Mouse (Mus musculus) kidney, postnatal 14 days (tissue): ENCODE measurements around the gene 1700056E22Rik.
A peak's percentile ranks its signal among the peaks of the same experiment; 100 is the strongest.

Experiments used
- DNase-seq: peaks from one replicate; pipeline ENCODE4 v3.0.0; 2022; ENCODE audit warnings: mixed read lengths

Gene 1700056E22Rik

DNA sequence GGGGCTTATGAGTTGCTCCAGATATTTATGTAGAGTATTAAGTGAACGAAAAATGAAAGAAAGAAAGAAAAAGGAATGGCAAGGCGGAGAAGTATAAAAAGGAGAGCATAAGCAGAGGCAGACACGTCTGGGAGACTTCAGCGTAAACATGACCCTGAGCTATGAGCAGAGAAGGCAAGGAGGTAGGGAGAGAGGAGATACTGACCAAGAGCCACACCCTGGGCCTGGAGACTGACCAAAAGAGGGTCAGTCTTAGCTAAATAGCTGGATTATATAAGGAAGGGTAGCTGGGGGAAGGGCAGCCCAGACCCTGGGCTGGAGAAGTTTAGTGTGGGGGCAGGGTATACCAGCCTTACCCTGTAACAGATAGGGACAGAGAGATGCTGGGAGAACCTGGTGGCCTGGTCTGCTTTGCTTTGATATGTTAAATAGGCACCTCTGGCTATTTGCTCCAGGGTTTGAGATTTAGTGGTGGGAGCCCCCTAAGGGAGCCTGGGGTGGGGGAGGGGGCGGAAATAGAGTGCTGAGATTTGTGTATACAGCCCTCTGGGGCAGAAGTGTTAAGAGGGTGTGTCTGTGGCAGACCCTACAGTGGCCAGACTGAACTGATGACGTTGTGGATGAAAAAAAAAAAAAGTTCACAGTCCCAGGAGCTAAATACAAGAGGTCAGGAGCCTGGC is 14.9 kb downstream of the 1700056E22Rik start:
- DNase-seq, result no peak

DNA sequence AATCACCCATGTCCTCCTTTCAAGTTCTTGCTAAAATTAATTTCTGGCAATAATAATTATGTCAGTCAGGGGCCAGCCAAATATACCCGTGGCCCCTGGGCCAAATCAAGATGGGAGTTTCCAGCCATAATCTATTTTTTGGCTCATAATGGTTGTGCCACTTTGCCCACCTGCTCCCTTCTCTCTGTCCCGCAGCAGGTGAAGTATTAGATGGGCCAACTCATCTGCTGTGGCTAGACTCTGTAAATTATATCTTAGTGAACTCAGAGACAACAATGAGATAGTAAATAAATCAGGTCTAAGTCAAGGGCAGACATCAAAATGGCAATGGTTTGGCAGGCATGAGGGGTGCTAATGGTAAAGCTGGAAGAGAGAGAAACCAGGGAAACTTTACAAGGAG is 16.5 kb downstream of the 1700056E22Rik start:
- DNase-seq, result no peak

DNA sequence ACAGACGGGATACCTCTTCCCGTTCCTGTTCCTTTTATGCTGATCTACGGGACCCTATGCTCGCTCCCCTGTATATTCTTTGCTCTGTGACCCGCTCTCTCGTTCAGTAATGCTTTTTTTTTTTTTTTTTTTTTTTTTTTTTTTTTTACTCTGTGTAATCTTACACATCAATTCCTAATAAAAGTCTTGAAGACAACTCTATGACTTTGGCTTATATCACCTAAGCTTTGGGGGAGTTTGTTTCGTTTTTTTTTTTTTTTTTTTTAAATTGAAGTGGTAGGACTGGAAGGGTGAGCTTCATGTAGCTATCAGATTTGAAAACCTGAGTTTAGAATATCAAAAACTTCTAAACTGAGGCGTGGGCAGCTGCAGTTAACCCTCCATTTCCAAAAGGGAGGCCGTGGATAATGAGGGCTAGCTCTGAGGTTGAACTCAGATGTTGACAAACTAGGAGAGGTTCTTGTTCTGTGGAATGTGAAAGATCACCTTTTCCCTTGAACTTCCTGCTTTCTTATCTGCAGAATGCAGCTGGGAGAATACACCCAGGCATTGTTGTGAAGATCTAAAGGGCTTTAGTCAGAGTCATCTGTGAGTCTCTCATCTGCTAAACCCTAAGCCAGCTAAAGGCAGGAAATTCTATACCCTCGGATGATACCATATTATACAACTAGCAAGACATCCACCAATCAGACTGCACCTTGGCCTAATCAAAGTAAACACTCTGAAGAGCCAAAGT is 17.9 kb downstream of the 1700056E22Rik start:
- no peak for DNase-seq

DNA sequence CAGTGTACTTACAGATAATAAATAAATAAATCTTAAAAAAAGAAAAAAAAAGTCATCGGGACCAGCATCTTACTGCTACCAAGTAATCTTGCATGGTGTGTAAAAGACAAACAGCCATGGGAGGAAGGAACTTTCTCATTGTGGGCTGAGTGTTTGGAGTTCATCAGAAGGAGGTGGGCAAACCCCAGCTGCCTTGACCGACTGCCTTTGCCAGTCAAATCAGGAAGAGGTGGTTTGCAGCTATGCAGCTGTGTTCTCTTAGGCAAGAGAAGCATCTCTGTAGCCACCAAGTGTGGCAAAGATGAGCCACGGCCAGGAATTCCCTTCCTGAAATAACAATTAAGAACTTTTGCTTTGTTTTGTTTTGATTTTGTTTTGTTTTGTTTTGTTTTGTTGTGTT is 20.0 kb downstream of the 1700056E22Rik start:
- no peak for DNase-seq

DNA sequence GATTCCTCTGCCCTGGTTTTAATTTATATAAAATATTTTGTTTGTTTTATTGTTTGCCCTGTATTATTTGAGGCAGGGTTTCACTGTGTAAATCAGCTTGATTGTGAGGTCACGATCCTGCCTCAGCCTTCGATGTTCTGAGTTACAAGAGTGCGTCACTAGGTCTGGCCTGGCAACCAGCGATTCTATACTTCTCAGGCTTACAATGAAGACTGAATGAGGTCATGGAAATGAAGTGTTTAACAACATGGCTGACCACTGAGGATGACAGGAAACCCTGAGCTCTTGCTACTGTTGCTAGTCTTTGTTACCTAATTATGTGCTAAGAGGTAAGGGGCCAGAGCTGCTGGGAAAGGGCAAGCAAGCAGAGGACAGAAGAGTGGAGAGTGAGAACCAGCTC is 21.0 kb downstream of the 1700056E22Rik start, which contains the start of gene Dusp10:
Gene Dusp10, plus strand, starts transcription at position 197 of the 400 bp plus-strand sequence.
- no peak for DNase-seq

DNA sequence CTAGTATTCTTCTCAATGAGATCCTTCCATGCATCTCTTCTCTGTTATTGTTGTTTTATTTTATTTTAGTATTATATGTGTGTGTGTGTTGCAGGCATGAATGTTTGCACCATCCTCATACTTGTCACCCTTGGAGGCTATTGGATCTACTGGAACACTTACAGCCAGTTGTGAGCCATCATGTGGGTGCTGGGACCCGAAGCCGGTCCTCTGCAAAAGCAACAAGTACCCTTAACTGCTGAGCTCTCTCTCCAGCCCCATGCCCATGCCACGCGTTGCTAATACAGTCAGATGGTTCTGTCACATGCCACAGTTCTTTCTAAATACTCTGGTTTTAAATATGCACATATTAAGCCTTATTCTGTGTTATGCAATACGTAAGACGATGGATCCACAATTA is 22.8 kb downstream of the 1700056E22Rik start:
- no peak for DNase-seq

DNA sequence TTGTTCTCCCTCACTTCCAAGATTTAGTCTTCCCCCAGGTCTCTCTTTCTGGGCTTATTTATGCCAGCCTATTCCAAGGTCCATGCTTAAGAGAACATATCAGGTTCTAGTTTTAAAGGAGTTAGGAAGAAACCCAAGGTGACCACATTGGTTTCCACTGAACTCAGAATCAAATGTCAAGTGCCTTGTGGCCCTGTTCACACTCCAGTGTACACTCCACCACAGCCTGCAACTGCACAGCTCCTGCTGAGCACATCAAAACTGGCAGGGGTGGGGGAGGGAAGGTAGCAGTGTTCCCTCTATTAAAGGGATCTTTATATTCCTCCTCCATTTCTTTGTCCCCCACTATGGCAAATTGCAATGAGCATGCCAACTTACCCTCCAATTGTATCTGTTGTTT is 28.0 kb downstream of the 1700056E22Rik start:
- no peak for DNase-seq

DNA sequence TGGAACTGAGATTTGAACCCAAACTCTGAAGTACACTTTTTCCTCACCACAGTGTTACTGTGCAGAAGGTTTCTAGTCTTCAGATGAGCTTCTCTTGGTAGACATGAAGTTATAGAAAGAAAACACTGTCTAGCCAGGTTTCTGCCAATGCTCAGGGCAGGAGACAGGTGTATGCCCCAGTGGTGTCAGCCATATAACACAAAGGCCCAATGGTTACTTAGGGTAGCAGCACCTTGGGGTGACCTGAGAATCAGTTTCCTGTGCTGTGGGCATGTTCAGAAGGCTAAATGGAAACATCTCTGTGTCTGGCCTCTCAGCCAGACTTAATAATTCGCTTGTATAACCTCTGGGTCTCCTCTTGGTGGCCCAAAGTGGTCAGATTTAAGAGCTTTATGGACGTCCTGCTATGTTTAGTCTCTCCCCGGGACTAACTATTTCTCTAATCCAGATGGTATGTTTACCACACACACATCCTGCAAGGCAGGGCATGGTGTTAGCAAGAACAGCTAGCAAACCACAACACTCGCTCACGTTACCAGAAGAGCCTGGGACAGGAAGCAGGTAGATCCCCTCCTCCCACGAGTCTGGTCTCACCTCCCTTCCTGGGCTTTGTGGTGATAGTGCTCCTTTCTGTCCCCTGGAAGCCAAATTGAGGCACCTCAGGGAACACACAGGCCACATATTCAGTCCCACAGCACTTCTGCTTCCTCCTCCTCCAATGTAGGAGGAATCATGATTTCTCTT is 28.6 kb downstream of the 1700056E22Rik start:
- DNase-seq, result no peak

DNA sequence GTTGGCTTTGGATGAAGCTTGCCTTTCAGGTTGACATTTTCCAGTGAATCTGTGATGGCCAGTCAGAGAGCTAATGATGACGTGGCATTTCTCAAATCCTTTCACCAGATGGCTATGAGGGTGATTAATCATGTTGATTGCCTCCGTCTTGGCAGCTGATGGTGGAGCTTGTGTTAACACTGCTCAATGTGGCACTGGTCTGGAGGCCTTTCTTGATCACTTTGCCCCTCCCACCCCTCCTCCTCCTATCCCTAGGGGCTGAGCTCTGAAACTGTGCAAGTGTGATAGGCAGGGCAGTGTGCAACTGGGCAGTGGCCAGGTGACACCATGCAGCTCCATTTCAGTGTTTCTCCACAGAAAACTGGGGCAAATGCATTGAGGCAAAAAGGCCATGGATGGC is 29.8 kb downstream of the 1700056E22Rik start:
- DNase-seq, result peak; percentile 3

DNA sequence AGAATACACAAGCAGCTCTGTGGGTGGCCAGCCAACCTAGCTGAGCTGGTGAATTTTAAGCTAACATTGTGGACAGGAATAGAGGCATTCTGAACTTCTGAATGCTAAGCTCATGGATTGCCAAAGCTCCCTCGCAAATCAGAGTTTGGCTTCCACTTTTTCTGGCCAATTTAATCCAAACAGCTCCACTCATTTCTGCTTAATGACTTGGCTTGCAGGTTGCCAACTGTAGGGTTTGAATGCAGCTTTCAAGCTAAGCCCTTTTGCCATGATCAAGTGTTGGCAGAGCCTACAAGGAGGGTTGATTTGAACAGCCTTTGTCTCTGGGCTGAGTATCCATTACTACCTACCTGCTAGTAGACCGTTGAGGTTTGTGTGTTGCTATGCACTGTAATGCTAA is 31.6 kb downstream of the 1700056E22Rik start:
- no peak for DNase-seq

DNA sequence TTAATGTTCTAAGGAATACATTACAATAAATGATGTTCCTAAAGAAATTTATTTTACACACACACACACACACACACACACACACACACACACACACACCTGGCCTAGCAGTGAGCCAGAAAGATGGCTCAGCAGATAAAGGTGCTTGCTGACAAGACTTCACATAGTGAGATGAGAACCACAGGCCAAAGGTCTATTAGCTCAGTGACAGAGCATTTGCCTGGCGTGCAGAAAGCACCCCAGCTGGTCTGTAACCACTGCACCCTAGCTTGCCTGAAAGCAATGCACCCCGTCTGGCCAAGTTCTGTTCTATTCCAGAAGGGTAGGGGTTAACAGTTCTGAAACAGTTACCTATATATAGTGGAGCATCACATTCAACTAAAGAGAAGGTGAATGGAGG is 36.9 kb downstream of the 1700056E22Rik start:
- DNase-seq, result no peak

DNA sequence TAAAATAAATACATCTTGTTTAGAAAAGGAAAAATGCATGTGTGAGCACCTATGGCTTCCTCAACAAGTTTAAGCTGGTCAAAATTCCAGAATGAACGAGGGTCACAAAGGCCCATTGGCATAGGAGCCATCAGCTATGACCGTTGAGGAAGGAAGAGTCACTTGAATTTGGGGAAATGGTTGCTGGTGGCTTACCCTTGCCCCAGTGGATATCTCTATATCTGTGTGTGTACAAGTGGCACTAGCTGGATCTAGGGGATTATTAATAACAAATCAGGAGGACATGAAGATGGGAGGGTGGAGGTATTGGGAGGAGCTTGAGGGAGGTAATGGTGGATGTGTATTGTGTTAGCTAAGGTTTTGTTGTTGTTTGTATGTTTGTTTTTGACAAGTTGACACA is 42.2 kb downstream of the 1700056E22Rik start:
- DNase-seq, result no peak

DNA sequence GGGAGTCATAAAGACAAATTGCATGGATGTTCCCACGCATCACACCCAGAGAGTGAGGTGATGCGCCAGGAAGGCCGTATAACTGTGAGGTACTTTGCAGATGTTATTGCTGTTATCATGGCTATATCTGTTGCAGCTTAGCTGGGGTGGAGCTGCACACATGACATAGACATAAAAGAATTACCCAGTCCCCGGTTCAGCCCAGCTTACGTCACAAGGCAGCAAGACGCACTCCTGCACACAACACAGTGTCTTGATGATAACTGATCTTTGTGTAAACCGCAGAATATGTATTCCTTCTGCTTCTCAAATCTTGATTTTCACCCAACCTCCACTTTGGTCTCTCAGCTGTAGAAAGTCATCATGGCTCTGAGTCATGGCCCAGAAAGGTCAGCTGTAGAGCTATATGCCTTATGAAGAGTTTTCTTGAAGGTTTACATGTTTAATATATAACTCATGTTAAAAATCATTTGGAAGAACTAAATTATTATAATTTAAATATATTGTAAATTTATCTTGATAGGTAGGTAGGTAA is 46.3 kb downstream of the 1700056E22Rik start:
- DNase-seq, result no peak
